Mouse (Mus musculus): Measurements from ENCODE around the gene Fam129c.

Gene Fam129c

GRCm38 (mm10) chr8:71610822-71611651 lies 13.6 kb downstream of the Fam129c start, which contains the start of gene Colgalt1:
Gene Colgalt1 (plus strand): TSS chr8:71610998.
- DNase-seq: peak; percentile 95

- no peak for DNase-seq
Measured at GRCm38 (mm10) chr8:71612141-71612540, 14.7 kb downstream of the Fam129c start.

- DNase-seq: no peak
Measured at GRCm38 (mm10) chr8:71613418-71613817, 16.0 kb downstream of the Fam129c start.

- no peak for DNase-seq
Measured at GRCm38 (mm10) chr8:71619786-71620185, 22.3 kb downstream of the Fam129c start.

GRCm38 (mm10) chr8:71625088-71625487 lies 27.6 kb downstream of the Fam129c start:
- DNase-seq: no peak

- DNase-seq: no peak
Measured at GRCm38 (mm10) chr8:71626753-71627152, 29.3 kb downstream of the Fam129c start.

GRCm38 (mm10) chr8:71627265-71628099 lies 30.0 kb downstream of the Fam129c start:
- no peak for DNase-seq

GRCm38 (mm10) chr8:71628396-71629095 lies 31.1 kb downstream of the Fam129c start:
- DNase-seq: no peak

- DNase-seq: peak; percentile 91 to 98
Measured at GRCm38 (mm10) chr8:71629096-71629697, 31.7 kb downstream of the Fam129c start.

GRCm38 (mm10) chr8:71629781-71630212 lies 32.3 kb downstream of the Fam129c start:
- DNase-seq: peak; percentile 53 to 61

- no peak for DNase-seq
Measured at GRCm38 (mm10) chr8:71630761-71631160, 33.3 kb downstream of the Fam129c start.

GRCm38 (mm10) chr8:71631897-71632296 lies 34.4 kb downstream of the Fam129c start:
- DNase-seq: no peak

GRCm38 (mm10) chr8:71633164-71633563 lies 35.7 kb downstream of the Fam129c start:
- peak; percentile 69 to 86 for DNase-seq

- peak; percentile 45 to 64 for DNase-seq
Measured at GRCm38 (mm10) chr8:71633981-71634667, 36.7 kb downstream of the Fam129c start.

- no peak for DNase-seq
Measured at GRCm38 (mm10) chr8:71637149-71638095, 40.0 kb downstream of the Fam129c start.

- DNase-seq: no peak
Measured at GRCm38 (mm10) chr8:71638321-71638720, 40.9 kb downstream of the Fam129c start.

GRCm38 (mm10) chr8:71639318-71639717 lies 41.9 kb downstream of the Fam129c start:
- DNase-seq: no peak

- DNase-seq: no peak
Measured at GRCm38 (mm10) chr8:71645510-71645909, 48.1 kb downstream of the Fam129c start.

- no peak for DNase-seq
Measured at GRCm38 (mm10) chr8:71654600-71654999, 57.2 kb downstream of the Fam129c start.
